Mouse (Mus musculus) inflammation-experienced regulatory T-cells, adult 6 months (primary cell): ENCODE measurements around the gene Dst. TPM values are rescaled to one million over a fixed set of nuclear protein-coding genes. Genes with fewer than 3 reads are reported as not detected.

Experiments used
- ATAC-seq: one replicate; pipeline ENCODE4 v1.8.0; 2017
- polyA plus RNA-seq, 3 experiments: library from polyadenylated mRNA; unstranded; fragments of 100-300 nt; shearing (Covaris generic); gene quantifications; one replicate each; pipeline ENCODE4 v1.2.1; 2017

The Dst gene
- polyA plus RNA-seq, 3 experiments from 2014 or later = 18.1 to 31.7 (median 20.6) TPM

DNA sequence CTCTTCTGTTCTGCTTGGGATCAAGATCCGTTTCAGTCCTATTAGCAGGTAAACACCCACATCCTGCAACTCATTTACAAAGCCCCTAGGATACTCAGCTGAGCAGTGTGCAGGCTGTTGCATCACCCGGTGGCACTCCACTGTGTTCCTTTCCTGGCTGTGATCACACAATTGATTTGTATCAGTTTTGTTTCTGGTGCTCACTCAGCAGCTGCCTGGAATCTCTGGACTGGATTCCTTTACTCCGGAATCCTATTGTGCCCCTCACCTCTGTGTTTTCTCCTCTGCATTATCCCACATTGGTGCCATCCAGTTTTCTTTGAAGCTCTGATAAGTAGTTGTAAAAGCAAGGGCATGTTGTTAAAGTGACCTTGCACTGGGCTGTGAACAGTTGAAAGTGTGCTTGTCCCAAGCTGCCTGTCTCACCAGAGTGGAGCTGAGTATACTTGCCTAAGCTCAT is 195.7 kb downstream of the Dst start:
- ATAC-seq = no peak

DNA sequence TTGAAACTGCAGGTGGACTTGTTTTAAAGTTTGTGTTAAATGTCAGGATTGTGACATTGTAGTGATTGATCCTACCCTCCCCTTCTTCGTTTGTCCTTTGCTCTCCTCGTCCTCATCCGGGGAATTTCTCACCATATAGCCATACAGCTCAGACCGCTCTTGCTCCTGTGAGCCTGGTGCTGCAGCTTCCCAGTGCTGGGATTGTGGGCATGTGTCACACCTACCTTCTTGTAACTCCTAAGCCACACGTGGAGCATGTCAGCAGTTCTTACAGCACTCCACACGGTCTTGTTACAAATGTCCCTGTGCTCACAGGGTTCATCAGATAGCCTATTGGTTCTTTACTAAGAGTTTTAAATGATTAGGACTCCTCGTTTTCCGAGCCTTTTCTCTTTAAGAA is 196.8 kb downstream of the Dst start:
- ATAC-seq = no peak

DNA sequence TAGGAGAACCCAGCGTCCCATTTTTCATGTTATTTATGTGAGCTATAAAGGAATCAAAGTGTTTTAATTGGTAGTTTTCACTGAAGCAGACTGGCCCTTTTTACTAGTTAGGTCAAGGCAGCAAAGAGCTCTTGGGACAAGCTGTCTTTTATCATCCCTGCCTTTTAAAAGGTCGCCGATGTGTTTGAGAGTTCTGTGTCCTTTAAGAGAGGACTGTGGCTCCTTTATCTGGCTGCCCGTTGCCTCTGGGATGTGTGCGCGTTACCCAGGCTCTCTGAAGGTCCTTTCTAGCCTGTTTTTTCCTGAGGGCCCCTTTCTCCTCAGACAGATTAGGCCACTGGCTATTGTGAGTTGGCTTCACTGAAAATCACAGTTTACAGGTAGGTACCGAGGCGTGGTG is 198.6 kb downstream of the Dst start:
- no peak for ATAC-seq

DNA sequence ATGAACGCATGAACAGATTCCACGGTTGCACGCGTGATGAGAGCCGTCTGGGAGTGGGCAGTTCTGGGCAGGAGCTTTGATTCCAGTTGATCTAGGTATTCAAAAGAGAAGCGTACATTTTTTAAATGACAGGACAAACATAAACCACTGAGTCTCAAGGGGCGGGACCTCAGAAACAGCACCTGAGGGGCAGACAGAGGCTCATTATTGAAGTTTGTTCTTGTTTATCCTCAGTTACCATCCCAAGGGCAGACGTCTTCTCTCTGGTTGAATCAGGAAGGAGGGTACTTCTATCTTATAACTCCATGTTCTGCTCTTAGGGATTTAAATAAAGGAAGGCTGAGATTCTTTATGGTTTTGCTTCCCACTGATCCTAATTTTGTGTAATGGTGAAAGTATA is 199.1 kb downstream of the Dst start:
- ATAC-seq = no peak

DNA sequence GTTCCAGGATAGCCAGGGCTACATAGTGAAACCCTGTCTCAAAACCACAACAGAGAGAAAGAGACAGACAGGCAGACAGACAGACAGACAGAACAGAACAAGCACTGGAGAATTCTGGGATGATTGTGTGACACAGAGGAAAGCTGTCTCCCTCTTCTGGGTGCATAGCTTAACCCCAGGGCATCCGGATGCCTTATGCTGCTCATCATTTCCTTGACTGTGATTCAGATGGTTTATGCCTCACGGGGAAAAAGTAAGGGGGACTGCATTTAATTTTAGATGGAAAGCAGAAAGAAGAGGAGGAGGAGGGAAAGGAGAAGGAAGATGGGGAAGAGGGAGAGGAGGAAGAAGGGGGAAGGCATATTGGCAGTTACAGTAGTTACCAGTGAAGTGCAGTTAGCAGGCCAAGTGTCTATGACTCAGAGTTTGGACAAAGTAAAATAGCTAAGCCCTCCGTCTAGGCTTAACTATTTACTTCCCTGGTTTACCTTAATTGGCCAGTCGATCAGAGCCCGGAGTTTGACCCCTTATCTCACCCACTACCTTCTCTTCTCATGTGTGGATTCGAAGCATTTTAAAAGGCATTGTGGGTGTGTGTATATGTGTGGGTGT is 201.7 kb downstream of the Dst start:
- ATAC-seq = no peak

DNA sequence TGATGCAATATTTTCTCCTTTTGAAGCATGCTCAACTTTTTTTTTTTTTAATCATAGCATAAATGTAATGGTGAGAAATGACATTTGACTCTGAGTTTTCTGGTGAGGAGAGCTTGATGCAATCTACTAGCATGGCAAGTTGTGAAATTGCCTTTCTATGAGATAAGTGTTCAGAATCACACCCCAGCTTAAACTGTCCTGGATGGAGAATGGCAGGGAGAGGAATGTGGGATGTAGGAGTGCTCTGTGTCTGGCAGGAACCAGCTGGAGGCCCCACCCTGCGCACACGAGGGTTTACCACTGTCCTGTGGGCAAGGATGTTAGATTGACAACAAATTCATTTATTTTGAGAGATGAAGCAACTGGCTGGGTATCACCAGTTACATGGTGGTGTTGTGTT is 202.8 kb downstream of the Dst start:
- ATAC-seq = no peak

DNA sequence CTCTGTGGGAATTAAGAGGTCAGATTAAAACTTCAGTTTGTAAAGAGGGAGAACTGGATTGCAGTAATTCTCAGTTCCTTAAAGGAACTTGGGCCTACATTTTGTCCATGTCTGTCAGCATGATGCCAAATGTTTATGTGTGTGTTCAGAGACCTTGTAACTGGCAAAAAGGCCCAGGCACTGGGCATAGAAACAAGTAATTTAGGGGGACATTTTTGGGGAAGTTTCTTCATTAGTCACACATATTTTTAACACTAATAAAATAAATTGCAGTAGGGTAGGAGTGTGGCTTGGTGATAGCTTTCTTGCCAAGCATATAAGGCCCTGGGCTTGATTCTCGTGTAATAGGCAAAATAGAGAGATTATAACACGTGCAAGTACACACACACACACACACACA is 203.9 kb downstream of the Dst start:
- no peak for ATAC-seq

DNA sequence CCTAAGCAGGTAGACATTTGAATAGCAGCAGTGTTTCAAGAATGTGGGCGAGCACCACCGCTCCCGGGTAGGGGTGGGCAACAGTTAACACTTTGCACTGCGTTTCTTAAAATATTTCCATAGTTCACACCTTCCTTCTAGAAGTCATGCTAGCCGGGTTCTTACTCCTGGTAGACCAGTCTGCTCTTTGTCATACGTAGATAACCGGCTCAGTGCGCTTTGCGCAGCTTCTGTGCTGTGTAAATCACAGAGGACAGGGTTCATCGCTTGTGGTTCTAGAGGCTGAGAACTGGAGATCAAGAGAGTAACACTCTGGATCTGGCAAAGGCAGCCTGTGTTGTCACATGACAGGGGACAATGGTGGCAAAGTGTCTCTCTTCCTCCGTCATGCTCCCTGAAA is 208.4 kb downstream of the Dst start:
- no peak for ATAC-seq

DNA sequence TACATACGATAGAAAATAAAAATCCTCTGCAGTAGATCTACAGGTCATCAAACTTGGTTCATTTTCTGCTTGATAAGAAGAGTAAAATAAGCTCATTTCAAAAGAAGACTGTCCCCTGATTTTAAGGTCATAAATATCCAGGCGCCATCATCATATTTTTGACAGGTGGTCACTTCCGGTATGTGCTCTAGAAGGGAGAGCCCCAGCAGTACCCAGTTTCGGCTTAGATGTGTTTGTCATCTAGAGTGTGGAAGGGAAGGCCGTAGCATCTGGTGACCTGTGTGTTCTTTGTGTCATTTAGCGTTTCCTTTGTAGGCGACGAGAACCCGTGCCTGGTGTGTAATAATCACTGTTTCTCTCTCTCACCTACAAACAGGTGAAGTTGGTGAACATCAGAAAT is 209.0 kb downstream of the Dst start:
- ATAC-seq = no peak

DNA sequence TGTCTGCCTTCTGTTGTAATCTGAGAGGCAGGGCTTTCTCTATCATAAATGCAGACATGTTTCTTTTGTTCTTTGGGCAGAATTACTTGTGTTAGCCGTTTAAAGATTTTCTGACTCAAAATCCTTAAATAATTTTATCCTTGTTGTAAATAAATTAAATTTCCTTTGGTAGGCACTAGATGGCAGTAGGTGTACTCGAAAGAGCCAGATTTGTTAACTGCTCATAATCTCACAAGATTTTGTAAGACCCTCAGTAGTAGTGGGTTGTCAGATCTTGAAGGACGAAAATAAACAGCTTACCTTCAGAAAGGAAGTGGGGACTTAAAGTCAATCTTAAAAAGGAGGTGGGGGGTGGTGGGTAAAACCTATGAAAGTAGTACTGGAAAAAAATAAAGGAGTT is 209.7 kb downstream of the Dst start:
- ATAC-seq = no peak

DNA sequence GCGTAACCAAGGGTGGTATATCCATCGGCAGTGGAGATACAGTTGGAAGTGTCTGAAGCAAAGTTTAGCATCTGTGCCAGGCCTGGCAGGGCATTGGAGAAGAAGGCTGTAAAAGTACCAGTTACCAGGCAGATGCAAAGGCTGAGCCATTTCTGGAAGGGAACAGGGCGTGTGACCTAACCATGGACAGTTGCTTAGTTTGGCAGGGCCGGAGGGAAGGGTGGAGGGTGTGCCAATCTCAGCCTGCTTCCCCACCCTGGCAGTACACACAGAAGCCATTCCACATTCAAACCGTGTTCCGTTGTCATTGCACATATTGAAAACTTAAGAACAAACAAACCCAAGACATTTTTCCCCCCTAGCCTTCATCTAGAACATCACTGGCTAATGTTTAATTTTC is 212.0 kb downstream of the Dst start:
- ATAC-seq = no peak

DNA sequence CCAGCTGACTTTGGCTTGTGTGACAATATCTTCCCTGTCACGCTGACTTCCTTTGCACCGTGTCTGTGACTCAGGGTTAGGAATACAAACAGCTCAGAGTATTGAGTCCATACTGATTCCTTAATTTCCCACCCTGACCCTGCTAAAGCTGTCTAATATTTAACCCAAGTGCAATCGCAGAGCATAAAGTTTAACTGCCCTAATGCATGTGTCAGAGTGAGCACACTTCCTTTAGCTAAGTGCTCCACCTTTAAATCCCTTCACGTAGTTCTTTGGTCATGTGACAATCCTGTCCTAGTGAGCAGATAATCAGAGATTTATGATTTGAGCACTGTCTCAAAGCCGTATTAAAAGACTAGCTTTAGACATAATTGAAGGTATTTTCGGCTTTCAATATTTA is 212.6 kb downstream of the Dst start:
- ATAC-seq = no peak

DNA sequence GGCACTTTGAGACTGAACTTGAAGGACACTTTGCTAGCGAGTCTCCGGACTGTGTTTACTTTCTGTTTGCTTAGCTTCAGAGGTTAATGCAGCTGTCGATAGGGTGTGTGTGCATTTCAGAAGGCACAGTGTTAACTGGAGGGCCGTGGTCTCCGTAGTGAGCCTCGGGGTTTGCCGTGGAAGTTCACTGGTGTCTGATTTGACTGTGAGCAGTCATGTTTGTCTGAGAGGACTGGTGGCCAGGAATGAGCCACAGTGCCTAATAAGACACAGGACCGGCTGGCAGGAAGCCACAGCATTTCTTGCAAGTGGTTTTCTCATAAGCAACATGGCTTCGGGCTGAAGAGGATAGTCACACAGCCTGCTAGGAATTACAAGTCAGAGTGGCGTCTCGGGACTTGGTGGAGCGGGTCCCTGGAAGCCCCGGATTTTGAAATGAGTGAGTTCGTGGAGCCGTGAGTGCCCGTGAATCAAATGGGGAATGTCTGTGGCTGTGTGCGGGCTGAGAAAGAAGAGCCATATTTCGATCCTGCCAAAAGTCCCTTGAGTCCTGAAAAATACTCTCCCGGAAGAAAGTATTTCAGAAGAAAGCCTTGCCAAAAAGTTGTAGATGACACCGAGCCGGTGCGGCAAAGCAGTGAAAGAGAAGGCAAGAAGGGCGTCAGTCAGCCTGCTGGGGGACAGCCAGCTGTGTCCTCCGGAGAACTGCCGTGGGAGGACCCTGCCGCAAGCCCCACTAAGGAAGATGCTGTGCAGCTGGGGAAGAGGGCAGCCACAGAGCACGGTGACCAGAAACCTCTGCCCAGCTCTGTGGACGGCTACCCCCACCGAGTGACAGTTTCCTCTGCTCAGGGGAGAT is 213.4 kb downstream of the Dst start:
- no peak for ATAC-seq

DNA sequence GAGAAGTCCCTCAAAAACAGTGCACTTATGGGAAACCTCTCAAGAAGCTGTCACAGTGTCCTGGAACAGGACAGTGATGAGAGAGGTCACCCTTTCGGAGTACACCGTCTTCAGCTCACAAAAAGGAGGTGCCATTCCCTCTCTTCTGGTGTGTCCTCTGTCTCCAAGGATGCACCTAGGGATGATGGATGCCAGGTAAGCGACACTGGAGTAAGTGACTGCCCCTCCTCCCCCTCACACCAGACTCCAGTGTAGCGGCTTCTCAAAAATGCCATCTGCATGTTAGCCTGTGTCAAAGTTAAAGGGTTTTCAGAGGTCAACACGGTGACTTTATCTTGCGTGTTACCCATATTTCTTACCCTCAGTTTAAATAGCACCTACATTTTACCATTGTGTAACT is 214.2 kb downstream of the Dst start:
- ATAC-seq = no peak

DNA sequence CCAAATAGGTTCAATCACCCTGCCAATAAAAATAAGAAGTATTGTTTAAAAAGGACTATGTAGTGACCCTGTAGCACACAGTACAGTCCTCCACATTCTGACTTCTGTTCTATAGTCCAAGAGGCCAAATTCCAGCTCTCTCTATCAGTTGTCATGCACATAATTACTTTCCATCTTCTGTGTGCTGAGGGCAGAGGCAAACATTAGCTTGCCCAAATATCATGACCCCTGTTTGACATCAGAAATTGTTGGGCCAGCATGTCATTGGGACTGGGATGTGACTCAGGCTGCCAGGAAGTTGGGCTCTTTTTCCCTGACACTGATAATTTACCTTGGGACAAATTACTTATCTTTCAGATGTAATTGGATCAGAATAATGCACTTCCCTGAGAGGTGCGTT is 214.9 kb downstream of the Dst start:
- ATAC-seq = no peak

DNA sequence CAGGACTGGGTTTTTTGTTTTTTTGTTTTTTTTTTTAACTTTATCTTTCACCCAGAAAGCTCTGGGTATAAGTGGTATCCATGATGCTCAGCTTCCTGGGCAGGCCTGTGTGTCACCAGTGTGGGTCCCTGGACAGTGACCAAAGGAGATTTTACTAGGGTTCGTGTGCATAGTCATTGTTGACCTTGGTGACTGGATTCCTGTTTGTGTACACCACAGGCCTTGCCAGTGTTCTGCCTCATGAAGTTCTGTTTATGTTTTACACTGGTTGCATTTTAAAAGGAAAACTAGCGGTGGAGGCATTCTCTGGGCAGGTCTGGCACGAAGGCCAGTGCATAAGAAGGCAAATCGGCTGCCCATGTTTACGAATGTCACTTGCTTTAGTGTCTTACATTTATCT is 215.3 kb downstream of the Dst start:
- no peak for ATAC-seq

DNA sequence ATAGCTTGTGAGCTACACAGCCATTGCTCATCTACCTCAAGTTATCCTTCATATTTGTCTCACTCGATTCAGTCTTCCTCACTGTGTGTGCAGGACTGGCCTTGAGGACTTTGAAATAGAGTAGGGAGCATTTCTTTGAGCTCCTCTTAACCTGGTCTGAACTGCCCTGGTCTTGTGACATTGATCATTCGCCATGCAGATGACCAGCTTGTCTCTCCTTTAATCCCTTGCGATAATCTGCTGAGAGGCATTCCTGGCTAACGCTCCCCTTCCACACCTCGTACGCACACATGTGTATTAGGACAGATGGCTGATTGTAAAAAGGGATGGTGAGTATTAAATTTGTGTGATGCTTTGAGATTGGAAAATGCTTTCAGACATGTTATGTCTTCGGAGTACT is 216.4 kb downstream of the Dst start:
- no peak for ATAC-seq

DNA sequence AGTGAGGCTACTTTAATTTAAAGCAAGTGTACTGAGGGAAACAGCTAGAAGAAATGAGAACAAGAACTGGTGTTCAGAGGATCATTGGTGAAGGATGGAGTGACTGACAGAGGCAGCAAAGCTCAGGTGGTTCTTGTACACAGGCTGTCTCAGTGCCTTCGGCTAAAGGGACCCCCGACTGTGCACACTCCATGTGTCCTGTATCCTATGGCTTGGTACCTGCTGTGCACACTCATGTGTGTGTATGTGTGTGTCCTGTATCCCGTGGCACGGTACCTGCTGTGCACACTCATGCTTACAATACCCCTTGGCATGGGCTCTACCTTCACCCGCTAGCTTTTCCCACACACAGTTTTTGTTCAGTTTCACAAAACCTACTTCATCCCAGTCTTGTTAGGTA is 217.1 kb downstream of the Dst start:
- no peak for ATAC-seq

DNA sequence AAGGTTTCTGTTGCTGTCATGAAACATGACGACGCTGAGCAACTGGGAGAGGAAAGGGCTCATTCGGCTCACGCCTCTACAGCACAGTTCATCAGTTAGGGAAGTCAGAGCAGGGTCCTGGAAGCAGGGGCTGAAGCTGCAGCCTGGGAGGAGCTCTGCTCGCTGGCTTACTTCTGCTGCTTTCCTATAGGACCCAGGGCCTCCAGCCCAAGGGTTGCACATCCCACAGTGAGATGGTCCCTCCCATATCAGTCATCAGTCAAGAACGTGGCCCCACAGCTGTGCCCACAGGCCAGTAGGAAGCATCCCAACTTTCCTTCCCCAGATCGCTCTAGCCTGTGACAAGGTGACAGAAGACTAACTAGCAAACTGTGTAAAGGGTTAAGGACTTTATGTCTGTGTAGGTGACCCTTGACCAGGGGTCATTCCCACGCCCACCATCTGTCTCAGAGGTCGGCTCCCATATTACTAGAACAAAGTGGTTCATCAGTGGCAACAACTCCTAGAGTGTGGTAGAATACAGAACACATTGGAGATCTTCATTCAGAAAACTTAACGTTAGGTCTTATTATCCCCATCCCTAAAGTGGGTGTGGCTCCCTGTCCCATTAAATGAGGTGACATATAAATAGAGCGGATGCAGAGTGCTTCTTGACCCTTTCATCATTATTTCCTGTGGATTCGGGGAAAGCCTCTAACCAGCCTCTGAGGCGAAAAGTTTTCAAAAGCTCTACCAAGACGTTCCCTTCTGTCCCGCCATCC is 219.9 kb downstream of the Dst start:
- ATAC-seq = no peak

DNA sequence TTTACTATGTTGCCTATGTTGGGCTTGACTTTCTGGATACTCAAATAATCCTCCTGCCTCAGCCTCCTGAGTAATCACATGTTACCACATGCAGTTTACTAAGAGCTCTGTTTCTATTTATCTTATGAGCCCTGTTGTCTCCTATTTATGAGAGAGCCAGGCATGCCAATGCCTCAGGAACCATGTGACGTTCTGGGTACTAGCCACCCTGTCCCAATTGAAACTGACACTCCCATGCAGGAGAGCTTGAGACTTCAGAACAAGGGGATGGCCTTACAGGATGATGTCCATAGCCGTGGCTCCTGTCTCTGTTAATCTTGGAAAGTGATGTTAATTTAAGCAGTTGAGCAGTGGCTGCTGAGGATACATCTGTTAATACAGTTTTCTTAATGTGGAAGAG is 220.8 kb downstream of the Dst start:
- ATAC-seq = no peak

DNA sequence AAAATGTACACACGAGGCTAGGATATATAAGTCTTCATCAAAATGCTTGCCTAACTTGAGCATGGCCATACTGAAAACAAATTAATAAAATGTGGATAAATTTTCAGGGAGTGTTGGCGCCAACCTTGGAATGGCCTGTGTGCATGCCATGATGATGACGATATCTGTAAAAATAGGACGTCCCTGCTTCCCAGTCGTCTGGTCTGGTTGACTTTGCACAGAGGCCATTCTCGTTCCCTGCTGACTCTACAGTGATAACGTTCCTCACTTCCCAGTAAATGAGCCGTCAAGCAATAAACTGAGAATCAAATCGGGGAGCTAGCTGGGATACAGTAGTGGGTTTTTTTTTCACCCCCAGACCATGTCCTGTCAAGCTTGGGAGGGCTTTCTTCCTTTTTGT is 221.7 kb downstream of the Dst start:
- no peak for ATAC-seq

DNA sequence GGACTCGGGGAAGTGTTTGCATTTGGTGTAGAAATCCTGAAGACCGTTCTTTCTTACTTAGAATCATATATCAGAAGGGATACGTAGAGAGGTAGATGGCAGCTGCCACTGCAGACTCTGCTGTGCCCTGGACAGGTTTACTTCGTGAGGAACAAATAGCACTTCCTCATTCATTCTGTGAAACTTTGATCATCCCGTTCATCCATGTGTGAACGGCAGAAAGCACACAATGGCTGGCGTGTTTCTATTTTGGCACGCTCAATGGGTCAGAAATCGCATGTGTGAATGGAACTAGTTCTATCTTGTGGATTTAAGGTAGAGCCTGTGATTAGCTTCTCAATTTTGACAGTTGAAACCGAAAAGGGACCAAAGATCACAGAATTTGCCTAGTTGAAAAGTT is 222.8 kb downstream of the Dst start:
- ATAC-seq = no peak

DNA sequence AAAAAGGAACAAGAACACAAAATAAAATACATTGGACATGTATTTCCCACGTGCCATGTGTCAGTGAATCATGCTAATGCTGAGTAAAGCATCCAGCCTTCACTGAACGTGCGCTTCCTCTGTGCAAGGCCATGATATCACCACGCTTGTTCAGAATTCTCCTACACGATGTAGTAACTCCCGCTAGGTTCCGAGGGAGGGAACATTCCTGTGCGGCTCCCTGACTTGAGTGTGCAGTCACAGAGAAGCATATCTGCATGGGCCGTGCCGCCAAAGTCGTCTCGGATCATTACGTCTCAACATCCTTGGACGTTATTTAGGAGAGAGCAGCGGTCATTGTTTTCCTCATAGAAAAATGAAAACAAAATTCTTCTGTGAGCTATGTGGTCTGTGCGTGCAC is 224.8 kb downstream of the Dst start:
- ATAC-seq = no peak

DNA sequence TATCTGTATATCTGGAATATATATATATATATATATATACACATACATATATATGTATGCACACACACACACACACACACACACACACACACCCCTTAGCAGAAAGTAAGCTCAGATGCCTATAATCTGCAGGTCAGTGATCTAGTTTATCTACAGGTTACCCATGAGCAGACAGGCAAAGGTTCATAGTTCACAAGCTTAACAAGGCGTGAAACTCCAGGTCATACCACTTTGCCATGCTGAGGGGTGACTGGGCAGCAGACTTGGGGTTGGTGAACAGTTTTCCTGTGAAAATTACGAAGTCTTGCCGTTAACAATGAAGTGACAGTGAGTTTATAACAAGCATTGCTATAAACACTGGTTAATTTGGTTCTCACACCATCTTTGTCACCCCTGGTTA is 227.5 kb downstream of the Dst start:
- ATAC-seq = no peak
